Mouse (Mus musculus): ENCODE results near the gene Olfr792.

Gene Olfr792

GRCm38 (mm10) chr10:129538862-129539261 is at the start of gene Olfr792:
Gene Olfr792, plus strand, starts transcription at chr10:129539162.
- no peak for DNase-seq (ENCODE audit: low spot score in 2 of 2)

DNA sequence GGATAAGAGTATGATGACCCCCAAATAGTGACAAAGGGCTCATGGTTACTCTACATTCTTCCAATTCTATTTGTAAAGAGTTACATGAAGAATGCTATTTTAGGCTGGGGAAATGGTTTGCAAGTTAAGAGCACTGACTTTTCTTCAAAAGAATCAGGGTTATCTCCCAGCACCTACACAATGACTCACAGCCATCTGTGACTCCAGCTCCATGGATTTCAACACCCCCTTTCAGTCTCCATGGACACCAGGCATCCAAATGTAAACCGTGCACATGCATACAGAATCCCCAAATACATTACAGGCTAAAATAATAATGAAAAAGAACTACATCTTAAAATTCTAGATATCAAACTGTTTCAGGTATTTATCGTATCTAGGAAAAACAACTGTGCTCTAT is 48.9 kb upstream of the Olfr792 start:
- no peak for DNase-seq (ENCODE audit: low spot score in 2 of 2)

DNA sequence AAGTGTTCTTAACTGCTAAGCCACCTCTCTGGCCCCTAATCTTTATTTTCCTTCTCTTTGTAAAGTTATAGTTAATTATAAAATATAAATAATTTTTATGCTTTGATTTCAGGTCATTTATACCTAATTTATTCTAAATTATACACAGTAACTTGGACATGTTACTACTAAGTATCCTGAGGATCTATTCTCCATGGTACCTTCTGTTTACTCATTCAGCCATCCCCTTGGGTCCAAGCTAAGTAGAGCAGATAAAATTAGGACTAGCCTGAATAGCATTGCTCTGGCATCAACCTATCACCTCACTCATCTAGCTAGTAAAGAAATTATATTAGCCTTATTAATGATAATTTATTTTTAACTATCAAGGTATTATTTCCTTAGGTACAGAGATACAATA is 40.8 kb upstream of the Olfr792 start, which contains the start of gene Olfr790:
Gene Olfr790, plus strand, starts transcription at position 301 of the 400 bp plus-strand sequence.
- no peak for DNase-seq (ENCODE audit: low spot score in 2 of 2)

DNA sequence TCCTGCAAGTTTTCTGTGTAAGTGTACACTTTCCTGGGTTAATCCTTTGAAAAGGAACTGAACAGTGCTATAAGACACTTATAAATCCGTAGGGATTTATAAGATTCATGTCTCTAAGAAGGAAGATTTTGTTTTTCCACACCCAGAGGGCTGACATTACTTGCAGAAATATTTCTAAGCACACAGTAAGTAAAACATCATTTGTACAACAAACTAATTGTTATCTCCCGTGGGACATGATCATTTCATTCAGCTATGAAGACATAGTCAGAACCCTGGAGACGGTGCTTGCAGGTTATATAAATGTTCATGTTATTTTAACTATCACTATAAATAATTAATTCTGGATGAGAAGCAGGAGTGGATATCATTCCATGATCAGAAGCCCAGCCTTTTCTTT is 17.5 kb upstream of the Olfr792 start, which contains the start of gene Olfr791:
Gene Olfr791, plus strand, starts transcription at position 301 of the 400 bp plus-strand sequence.
- no peak for DNase-seq (ENCODE audit: low spot score in 2 of 2)

GRCm38 (mm10) chr10:129549354-129549753 is 10.4 kb downstream of the Olfr792 start:
- no peak for DNase-seq (ENCODE audit: low spot score in 2 of 2)

- no peak for DNase-seq (ENCODE audit: low spot score in 2 of 2)
Measured at GRCm38 (mm10) chr10:129567355-129567754, 28.4 kb downstream of the Olfr792 start, which contains the start of gene Olfr794. Gene Olfr794, plus strand, starts transcription at chr10:129567655.

DNA sequence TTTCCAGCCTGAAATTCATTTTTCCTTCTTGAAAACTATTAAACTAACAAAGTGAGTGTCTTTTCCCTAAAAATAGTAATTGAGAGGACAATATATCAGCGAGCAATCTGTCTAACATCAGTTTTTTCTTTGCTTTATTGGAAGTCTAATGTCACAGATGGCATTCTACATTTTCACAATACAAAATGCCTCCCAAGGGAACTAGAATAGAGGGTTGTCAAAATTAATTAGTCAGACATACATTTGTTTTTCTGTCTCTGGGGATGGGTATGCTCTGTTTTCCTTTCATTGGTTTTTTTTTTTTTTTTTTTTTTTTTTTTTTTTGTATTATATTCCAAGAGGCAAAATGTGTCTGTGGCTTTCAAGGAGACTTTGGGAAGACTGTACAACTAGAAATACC is 38.1 kb downstream of the Olfr792 start:
- no peak for DNase-seq (ENCODE audit: low spot score in 2 of 2)
